Mouse (Mus musculus) heart, postnatal 14 days (tissue): Measurements from ENCODE around the gene Kcnq2. TPM values are rescaled to one million over a fixed set of nuclear protein-coding genes. Genes with fewer than 3 reads are reported as not detected.
A peak's percentile ranks its signal among the peaks of the same experiment; 100 is the strongest.

Source experiments
- DNase-seq, 2 experiments: peaks; one replicate each; pipeline ENCODE4 v3.0.0; 2021 to 2022
- intact Hi-C: fragments of 180-260 bp; cut with DNase I; formaldehyde crosslinking; loops from one replicate; pipeline ENCODE4 v1.15.1; 2025
- total RNA-seq, 2 experiments: library from RNA; stranded (reverse); gene quantifications; 2 replicates each; pipeline ENCODE4 v1.2.3; 2021

The Kcnq2 gene
- total RNA-seq, 2 experiments from 2014 or later: 0.22 TPM; not detected in 1

DNA sequence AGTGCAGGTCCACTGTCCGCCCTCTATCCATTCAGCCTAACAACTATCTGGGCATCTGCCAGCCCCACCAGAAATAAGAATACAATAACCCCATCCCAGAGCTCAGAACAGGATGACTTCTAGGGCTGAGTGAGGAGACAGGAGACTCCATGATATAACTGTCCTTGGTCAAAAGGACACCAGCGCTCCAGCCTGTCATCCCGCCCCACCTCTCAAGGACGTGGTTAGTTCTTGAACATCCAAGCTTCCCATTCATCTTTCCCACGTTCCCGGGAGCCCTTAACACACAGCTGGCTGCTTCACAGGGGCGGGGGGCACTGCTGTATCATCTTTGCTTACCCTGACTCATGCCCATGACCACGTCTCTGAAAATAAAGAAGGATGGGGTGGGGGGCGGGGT, 86.1 kb downstream of the Kcnq2 start:
- DNase-seq: no peak
- intact Hi-C loops: no loop called here

DNA sequence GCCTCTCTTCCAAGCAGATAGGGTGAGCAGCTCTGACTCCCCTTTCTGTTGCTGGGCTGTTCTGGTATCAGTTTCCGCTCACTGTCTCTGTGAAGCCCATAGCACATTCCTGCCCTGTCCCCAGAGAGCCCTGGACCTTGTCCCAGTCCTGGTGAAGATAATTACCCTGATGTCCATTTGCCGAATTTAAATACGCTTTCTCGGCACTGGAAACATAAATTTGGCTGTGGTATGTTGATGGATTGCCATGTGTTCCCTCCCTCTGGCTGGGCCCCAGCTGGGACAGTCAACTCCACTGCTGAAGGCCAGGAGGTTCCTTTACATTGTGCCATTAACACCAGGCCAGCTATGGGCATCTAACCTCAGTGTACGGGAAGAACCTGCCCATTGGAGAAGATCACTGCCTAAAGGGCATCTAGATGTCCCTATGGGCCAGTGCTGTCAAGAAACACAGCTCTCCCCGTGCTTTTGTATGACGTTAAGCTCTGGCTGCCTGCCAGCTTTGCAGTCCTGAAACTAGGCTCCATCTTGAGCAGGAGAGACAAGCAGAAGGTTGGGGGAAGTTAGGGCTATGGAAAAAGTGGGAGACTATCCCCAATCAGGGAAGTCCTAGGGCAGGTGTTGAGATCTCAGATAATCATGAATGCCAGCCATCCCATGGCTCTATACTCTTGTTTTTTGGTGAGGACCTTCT, 86.7 kb downstream of the Kcnq2 start:
- peak in 1 of 2 experiments; percentile 7 for DNase-seq
- intact Hi-C loops: no loop called here

- intact Hi-C loops: no loop called here
- no peak for DNase-seq
These were observed 91.1 kb downstream of the Kcnq2 start for GRCm38 (mm10) chr2:181044001-181044400.

- DNase-seq: peak; percentile 22 to 44
- intact Hi-C loops: no loop called here
These were observed 91.7 kb downstream of the Kcnq2 start, which contains the start of gene Chrna4 for GRCm38 (mm10) chr2:181043437-181043836. Chrna4 (minus strand) TSS chr2:181043546.

GRCm38 (mm10) chr2:181042376-181042775, 92.7 kb downstream of the Kcnq2 start:
- DNase-seq: no peak
- intact Hi-C loops: no loop called here

DNA sequence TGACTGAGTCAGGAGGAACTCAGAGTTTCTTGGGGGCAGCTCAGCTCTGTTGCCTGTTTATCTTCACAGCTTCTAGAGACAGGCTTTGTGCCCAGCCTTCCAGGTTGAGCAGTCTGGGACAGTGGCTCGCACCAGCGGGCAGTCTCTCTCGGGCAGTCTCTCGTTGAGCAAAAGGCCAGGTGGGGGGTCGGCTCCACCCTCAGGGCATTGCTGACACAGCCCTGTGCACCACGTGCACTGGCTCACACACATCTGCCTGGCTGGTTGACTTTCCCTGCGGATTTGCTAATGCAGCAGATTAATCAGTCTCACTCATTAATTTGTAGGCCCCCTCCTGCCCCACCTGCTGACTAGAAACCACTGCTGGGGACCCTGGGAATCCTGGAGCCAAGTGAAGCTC, 93.2 kb downstream of the Kcnq2 start:
- DNase-seq: no peak
- intact Hi-C loops: no loop called here

GRCm38 (mm10) chr2:181039356-181039680, 95.8 kb downstream of the Kcnq2 start:
- intact Hi-C loops: no loop called here
- no peak for DNase-seq

- peak; percentile 6 to 27 for DNase-seq
- intact Hi-C loops: no loop called here
These were observed 96.3 kb downstream of the Kcnq2 start for GRCm38 (mm10) chr2:181038644-181039355.

GRCm38 (mm10) chr2:181036561-181036960, 98.5 kb downstream of the Kcnq2 start:
- DNase-seq: no peak

GRCm38 (mm10) chr2:181035186-181035585, 99.9 kb downstream of the Kcnq2 start:
- DNase-seq: no peak
- intact Hi-C loops: no loop called here

More at GRCm38 (mm10) chr2:181036561-181036960, 98.5 kb downstream of the Kcnq2 start:
- intact Hi-C loops: no loop called here

DNA sequence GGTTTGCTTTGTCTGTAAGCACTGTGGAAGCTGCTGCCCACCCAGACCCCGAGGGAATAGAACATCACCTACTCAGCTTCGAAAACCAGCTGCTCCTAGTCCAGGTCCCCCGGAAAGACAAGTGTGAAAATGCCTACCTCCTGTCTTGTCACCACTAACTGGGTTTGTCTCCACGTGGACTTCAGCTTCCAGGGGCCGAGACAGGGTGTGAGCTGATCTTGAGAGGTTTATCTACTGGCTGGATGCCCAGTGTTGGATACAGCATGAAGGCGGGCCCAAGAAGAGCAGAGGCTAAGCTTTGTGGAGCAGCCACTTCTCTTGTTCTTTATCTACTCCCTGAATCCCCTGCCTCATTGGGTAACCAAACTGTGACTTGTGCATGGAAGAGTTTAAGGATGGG, 101.8 kb downstream of the Kcnq2 start:
- DNase-seq: peak; percentile 8 to 20
- intact Hi-C loops: loop anchor here (2.0 kb wide), 1 partner anchor 25 kb away; no protein-coding TSS in a partner anchor

GRCm38 (mm10) chr2:181032407-181032806, 102.7 kb downstream of the Kcnq2 start:
- peak; percentile 26 to 45 for DNase-seq
- intact Hi-C loops: loop anchor here (2.0 kb wide), 1 partner anchor 26 kb away; no protein-coding TSS in a partner anchor

DNA sequence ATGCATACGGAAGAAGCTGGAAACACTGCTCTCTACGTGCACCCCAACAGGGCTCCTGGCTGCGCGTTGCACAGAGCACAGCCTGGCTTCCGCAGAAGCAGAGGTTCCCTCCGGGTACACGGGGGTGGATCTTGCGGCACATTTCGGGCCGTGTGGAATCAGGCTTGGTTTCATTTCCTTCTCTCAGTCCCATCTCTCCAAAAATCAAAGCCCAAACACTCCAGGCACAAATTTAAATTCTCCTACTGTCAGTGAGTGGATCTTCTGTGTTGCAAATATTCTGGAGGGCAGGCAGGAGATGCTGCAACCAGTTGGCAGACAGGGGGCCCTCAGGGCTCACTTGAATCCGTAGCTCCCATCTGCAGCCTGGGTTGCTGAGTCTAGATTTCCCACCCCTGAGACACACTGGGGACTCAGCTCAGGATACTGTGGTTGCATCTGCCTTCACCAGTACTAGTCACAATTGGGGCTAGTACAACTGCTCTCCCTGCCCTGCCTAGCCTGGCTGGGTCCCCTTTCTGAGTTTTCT, 103.6 kb downstream of the Kcnq2 start:
- intact Hi-C loops: no loop called here
- no peak for DNase-seq

Other genes with a start within 250 kb of the Kcnq2 start
- 10 to 100 TPM; 43.1 to 43.9 TPM for gene Ythdf1, start 214.4 kb downstream of the Kcnq2 start, total RNA-seq
- not detected for gene Birc7, start 206.3 kb downstream of the Kcnq2 start, total RNA-seq
- gene Nkain4, start 180.6 kb downstream of the Kcnq2 start, total RNA-seq: 10 to 100 TPM; 15.3 to 15.7 TPM
- gene Arfgap1, start 168.1 kb downstream of the Kcnq2 start, total RNA-seq: 10 to 100 TPM; 41.0 to 41.8 TPM
- gene Col20a1, start 148.8 kb downstream of the Kcnq2 start, total RNA-seq: 1 to 10 TPM in 1 of 2 experiments, under 1 TPM in 1; 0.56 to 1.0 TPM
- gene Chrna4, start 91.8 kb downstream of the Kcnq2 start, total RNA-seq: under 1 TPM in 1 of 2 experiments, not detected in 1; 0.17 TPM
- gene Eef1a2, start 21.7 kb upstream of the Kcnq2 start, total RNA-seq: 1,000 to 10,000 TPM in 1 of 2 experiments, 100 to 1,000 TPM in 1; 981 to 1,021 TPM
- 10 to 100 TPM; 45.2 to 49.2 TPM for gene Ppdpf, start 51.9 kb upstream of the Kcnq2 start, total RNA-seq
- gene Ptk6, start 67.5 kb upstream of the Kcnq2 start, total RNA-seq: not detected
- under 1 TPM; 0.17 to 0.61 TPM for gene Srms, start 77.9 kb upstream of the Kcnq2 start, total RNA-seq
- gene Fndc11, start 84.7 kb upstream of the Kcnq2 start, total RNA-seq: under 1 TPM in 1 of 2 experiments, not detected in 1; 0.20 TPM
- 10 to 100 TPM; 12.8 to 12.9 TPM for gene Helz2, start 106.7 kb upstream of the Kcnq2 start, total RNA-seq
- 10 to 100 TPM; 11.5 to 13.3 TPM for gene Gmeb2, start 152.7 kb upstream of the Kcnq2 start, total RNA-seq
- gene Stmn3, start 179.2 kb upstream of the Kcnq2 start, total RNA-seq: under 1 TPM in 1 of 2 experiments, not detected in 1; 0.24 TPM
- 10 to 100 TPM; 15.8 to 18.5 TPM for gene Rtel1, start 184.4 kb upstream of the Kcnq2 start, total RNA-seq
- gene Zgpat, start 229.6 kb upstream of the Kcnq2 start, total RNA-seq: 10 to 100 TPM; 21.0 to 21.4 TPM
- gene Arfrp1, start 230.1 kb upstream of the Kcnq2 start, total RNA-seq: 10 to 100 TPM; 43.9 to 44.0 TPM
- gene Lime1, start 244.8 kb upstream of the Kcnq2 start, total RNA-seq: 1 to 10 TPM; 7.9 to 8.7 TPM